Mouse (Mus musculus) frontal cortex, postnatal 10 days (tissue): ENCODE measurements around the gene Unc13c.

ENCODE experiments used
- DNase-seq, 2 experiments: peaks; one replicate each; pipeline ENCODE4 v3.0.0; 2022; ENCODE audit warnings: low spot score in 2 of 2, mixed read lengths in 1 of 2

Unc13c gene

GRCm38 (mm10) chr9:73638119-73638518, 330.6 kb downstream of the Unc13c start:
- no peak for DNase-seq

- no peak for DNase-seq
Observed at GRCm38 (mm10) chr9:73625171-73625570, 343.6 kb downstream of the Unc13c start.

- DNase-seq = no peak
Observed at GRCm38 (mm10) chr9:73612896-73613295, 355.9 kb downstream of the Unc13c start.

- DNase-seq = no peak
Observed at GRCm38 (mm10) chr9:73603921-73604320, 364.8 kb downstream of the Unc13c start.

GRCm38 (mm10) chr9:73565558-73565957, 403.2 kb downstream of the Unc13c start:
- DNase-seq = no peak

- no peak for DNase-seq
Observed at GRCm38 (mm10) chr9:73560037-73560436, 408.7 kb downstream of the Unc13c start.

- peak in 1 of 2 experiments; percentile 24 for DNase-seq
Observed at GRCm38 (mm10) chr9:73557805-73558204, 411.0 kb downstream of the Unc13c start.

GRCm38 (mm10) chr9:73555354-73555753, 413.4 kb downstream of the Unc13c start:
- DNase-seq = no peak

GRCm38 (mm10) chr9:73472568-73472967, 496.2 kb downstream of the Unc13c start:
- DNase-seq = no peak

GRCm38 (mm10) chr9:73462027-73462426, 506.7 kb downstream of the Unc13c start:
- DNase-seq = no peak

GRCm38 (mm10) chr9:73450009-73450408, 518.8 kb downstream of the Unc13c start:
- DNase-seq = no peak

- DNase-seq = no peak
Observed at GRCm38 (mm10) chr9:73449216-73449615, 519.5 kb downstream of the Unc13c start.

- DNase-seq = no peak
Observed at GRCm38 (mm10) chr9:73431925-73432324, 536.8 kb downstream of the Unc13c start.
